In genomic region chr7:101654936-101655335, GRCm38 (mm10) we compare ENCODE assay signal across 17 mouse cellular contexts. TPM values are rescaled to one million over a fixed set of nuclear protein-coding genes. Genes with fewer than 3 reads are reported as not detected.
DNase-seq lines count a peak whose midpoint lies in the region; ATAC-seq and TF ChIP-seq lines count a peak whose summit lies in the region.
"Had no signal": no experiment of that assay in that cellular context is flagged by ENCODE, and none has a peak within 500 bp of the region (broad histone marks: within the 10 kb centered on the region; RNA-seq: fewer than 3 reads in every experiment).

No protein-coding gene starts in this region.

- no peaks in the 10 kb centered on the region for H3K36me3 ChIP-seq in liver, adult 2 months (ENCODE audit: control insufficient read depth, insufficient read depth, low read length)
- H3K36me3 ChIP-seq in liver, embryonic 12.5 days: no peaks in the 10 kb centered on the region
- no peaks in the 10 kb centered on the region for H3K36me3 ChIP-seq in myocyte (ENCODE audit: control insufficient read depth, insufficient read depth)
- H3K36me3 ChIP-seq: embryonic facial prominence, embryonic 10.5 days; heart, embryonic 12.5 days; hindbrain, embryonic 15.5 days had no signal

- TF ChIP-seq POLR2A in liver, adult 2 months (IDR thresholded peaks at IDR 0.05; ENCODE audit: extremely low read depth, insufficient read depth, low read length): no peak
- no peak for TF ChIP-seq POLR2A in myocyte (IDR thresholded peaks at IDR 0.05; ENCODE audit: insufficient read length, low read depth)

- WGBS in liver, adult 2 months: 33% methylated on average over 4 of the region's 4 CpGs
- WGBS in liver, embryonic 12.5 days (ENCODE audit: insufficient replicate concordance): 57% methylated on average over 4 of the region's 4 CpGs

- no peaks in the 10 kb centered on the region for H3K4me1 ChIP-seq in liver, adult 2 months (ENCODE audit: control insufficient read depth, insufficient read depth, low read length)
- H3K4me1 ChIP-seq in liver, embryonic 12.5 days: no peaks in the 10 kb centered on the region
- H3K4me1 ChIP-seq: embryonic facial prominence, embryonic 10.5 days; heart, embryonic 12.5 days; hindbrain, embryonic 15.5 days had no signal

- no peak for ATAC-seq in liver, embryonic 12.5 days
- ATAC-seq: forebrain, embryonic 14.5 days; intestine, embryonic 16.5 days; Patski had no signal

- peak; percentile 86 for DNase-seq in liver, adult 2 months (ENCODE audit: extremely low read depth, low read depth, low spot score)
- peak; percentile 66 for DNase-seq in MN1 (ENCODE audit: low spot score)
- peak; percentile 80 for DNase-seq in adrenal gland, postnatal 14 days
- no peak for DNase-seq in testis, postnatal 14 days (ENCODE audit: low spot score)
- DNase-seq in cerebellum, adult 18-20 months: no peak
- no peak for DNase-seq in T-cell, adult 2 months (ENCODE audit: low spot score)
- DNase-seq: cerebellum, adult 2 months; cerebellum, postnatal 10 days; gastrocnemius, postnatal 10 days had no signal

- no peak overlapping the region for H3K4me3 ChIP-seq in liver, adult 2 months (ENCODE audit: insufficient read depth, low read depth, low read length)
- H3K4me3 ChIP-seq in liver, embryonic 12.5 days: no peak overlapping the region
- no peak overlapping the region for H3K4me3 ChIP-seq in myocyte
- H3K4me3 ChIP-seq: embryonic facial prominence, embryonic 10.5 days; heart, embryonic 12.5 days; hindbrain, embryonic 15.5 days had no signal

- no peak overlapping the region for H3ac ChIP-seq in myocyte (ENCODE audit: control insufficient read depth, insufficient read length)

- no peaks in the 10 kb centered on the region for H3K79me2 ChIP-seq in liver, adult 2 months (ENCODE audit: control insufficient read depth, insufficient read depth, low read length)
- H3K79me2 ChIP-seq in myocyte (ENCODE audit: control insufficient read depth, insufficient read depth): no peaks in the 10 kb centered on the region

- H3K27me3 ChIP-seq in liver, adult 2 months (ENCODE audit: control insufficient read depth, insufficient read depth, low read length): no peaks in the 10 kb centered on the region
- H3K27me3 ChIP-seq in liver, embryonic 12.5 days (replicated peaks): peaks cover 8% of the 10 kb centered on the region; the same call in 1 of the 2 replicates
- no peaks in the 10 kb centered on the region for H3K27me3 ChIP-seq in myocyte (ENCODE audit: control insufficient read depth, insufficient read depth, insufficient read length)
- H3K27me3 ChIP-seq: hindbrain, embryonic 15.5 days; Patski had no signal

- TF ChIP-seq CTCF in liver, adult 2 months (IDR thresholded peaks at IDR 0.05; ENCODE audit: low read depth, low read length): no peak

- H3K4me2 ChIP-seq in liver, embryonic 12.5 days: no peak overlapping the region
- H3K4me2 ChIP-seq in myocyte (ENCODE audit: low read depth): no peak overlapping the region
- H3K4me2 ChIP-seq: heart, embryonic 12.5 days; hindbrain, embryonic 15.5 days had no signal

- H3K27ac ChIP-seq in liver, adult 2 months (replicated peaks; ENCODE audit: insufficient read depth, low read depth, low read length): no peak overlapping the region
- no peak overlapping the region for H3K27ac ChIP-seq in liver, embryonic 12.5 days
- H3K27ac ChIP-seq: embryonic facial prominence, embryonic 10.5 days; hindbrain, embryonic 15.5 days had no signal

- no peaks in the 10 kb centered on the region for H3K9me3 ChIP-seq in liver, embryonic 12.5 days (replicated peaks)
- H3K9me3 ChIP-seq: embryonic facial prominence, embryonic 10.5 days; heart, embryonic 12.5 days; hindbrain, embryonic 15.5 days had no signal

- H3K9ac ChIP-seq in liver, adult 2 months (ENCODE audit: low read depth, low read length): no peak overlapping the region
- no peak overlapping the region for H3K9ac ChIP-seq in liver, embryonic 12.5 days
- H3K9ac ChIP-seq: heart, embryonic 12.5 days; hindbrain, embryonic 15.5 days had no signal

TF ChIP-seq in myocyte, 11 proteins besides CTCF, POLR2A, EP300 and RAD21:
- TF ChIP-seq TCF3 (IDR thresholded peaks at IDR 0.05; ENCODE audit: insufficient read length, low read depth) (no peak), MYOG (IDR thresholded peaks at IDR 0.05; ENCODE audit: control insufficient read depth in 1 of 3, insufficient read depth in 1 of 3, insufficient read length in 2 of 3, low read depth in 2 of 3) (peak in 2 of 3 experiments; percentile 41 to 83), REST (IDR thresholded peaks at IDR 0.05; ENCODE audit: insufficient read depth, insufficient read length) (no peak), MAX (IDR thresholded peaks at IDR 0.05; ENCODE audit: low read depth) (no peak), USF1 (IDR thresholded peaks at IDR 0.05; ENCODE audit: low read depth) (no peak), POLR2AphosphoS2 (IDR thresholded peaks at IDR 0.05; ENCODE audit: insufficient read length, low read depth) (no peak), CEBPB (IDR thresholded peaks at IDR 0.05; ENCODE audit: insufficient read depth, poor library complexity, severe bottlenecking) (peak; percentile 93), E2F4 (IDR thresholded peaks at IDR 0.05; ENCODE audit: insufficient read depth) (no peak), TCF12 (IDR thresholded peaks at IDR 0.05; ENCODE audit: insufficient read depth, poor library complexity, severe bottlenecking) (peak; percentile 39), SRF (IDR thresholded peaks at IDR 0.05; ENCODE audit: control insufficient read depth, insufficient read length, low read depth) (no peak), MYOD1 (IDR thresholded peaks at IDR 0.05; ENCODE audit: control insufficient read depth in 1 of 3, insufficient read length in 2 of 3, low read depth in 2 of 3) (peak in 2 of 3 experiments; percentile 14 to 56)
TF ChIP-seq in myocyte: peak in this region for 4.

RNA-seq across cellular contexts. Expression of gene Clpb, which starts 8.5 kb away (rescaled TPM):
- 36.4 and 45.2 TPM in 2 replicates for total RNA-seq in liver, adult 2 months (2014; rRNA removed)
- 43.2 and 56.2 TPM in 2 replicates for polyA plus RNA-seq in liver, adult 2 months (2012; rRNA removed)
- polyA plus RNA-seq in liver, embryonic 12.5 days (2016; fragmentation: Nextera tagmentation; extraction: Ambion mirVana): 31.9 and 34.6 TPM in 2 replicates
- total RNA-seq in adrenal gland, postnatal 14 days (2021): 97.0 and 101 TPM in 2 replicates
- polyA plus RNA-seq in myocyte (2012; fragmentation: generic; extraction: Trizol): 114 TPM

Comparison
In these comparisons a context has a peak if more than half of its experiments do, and no peak if none do; other contexts are left out.
1. DNase-seq: peak in liver, adult 2 months (single experiment), MN1 (single experiment) and adrenal gland, postnatal 14 days (single experiment); none in testis, postnatal 14 days (single experiment), cerebellum, adult 18-20 months (0 of 2) and T-cell, adult 2 months (single experiment).